Mouse (Mus musculus): ENCODE data around the gene Crybg1.

DNA sequence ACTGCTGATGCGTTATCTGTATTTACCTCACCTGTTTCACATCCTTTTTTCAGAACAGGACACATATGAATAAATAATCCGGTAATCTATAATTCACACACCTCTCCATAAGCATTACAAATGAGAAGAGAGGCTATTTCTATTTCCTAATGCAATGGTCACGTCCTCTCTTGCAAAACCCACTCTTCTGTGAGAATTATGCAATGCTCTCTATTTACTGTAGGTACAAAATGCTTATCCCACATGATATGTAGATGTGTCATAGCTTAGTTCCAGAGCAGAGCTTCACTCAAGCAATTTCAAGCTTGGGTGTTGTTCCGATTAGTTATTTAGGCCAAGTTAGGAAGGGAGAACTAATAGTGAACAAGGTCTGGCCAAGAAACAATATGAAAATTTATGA lies 14.4 kb upstream of the Crybg1 start:
- TF ChIP-seq CTCF (IDR thresholded peaks at IDR 0.05; ENCODE audit: control insufficient read depth, insufficient read depth, insufficient replicate concordance, low read depth, low read length) (no peak), POLR2A (IDR thresholded peaks at IDR 0.05; ENCODE audit: control insufficient read depth, low read depth, low read length) (no peak)
